Mouse (Mus musculus) skeletal muscle tissue, adult 2 months (tissue): ENCODE results near the gene Tmie.

Source experiments
- DNase-seq: peaks from one replicate; pipeline ENCODE4 v3.0.0-alpha.2; 2012; ENCODE audit warnings: low read depth, low spot score

The Tmie gene

GRCm38 (mm10) chr9:110890026-110890783 is 10.3 kb upstream of the Tmie start:
- no peak for DNase-seq

DNA sequence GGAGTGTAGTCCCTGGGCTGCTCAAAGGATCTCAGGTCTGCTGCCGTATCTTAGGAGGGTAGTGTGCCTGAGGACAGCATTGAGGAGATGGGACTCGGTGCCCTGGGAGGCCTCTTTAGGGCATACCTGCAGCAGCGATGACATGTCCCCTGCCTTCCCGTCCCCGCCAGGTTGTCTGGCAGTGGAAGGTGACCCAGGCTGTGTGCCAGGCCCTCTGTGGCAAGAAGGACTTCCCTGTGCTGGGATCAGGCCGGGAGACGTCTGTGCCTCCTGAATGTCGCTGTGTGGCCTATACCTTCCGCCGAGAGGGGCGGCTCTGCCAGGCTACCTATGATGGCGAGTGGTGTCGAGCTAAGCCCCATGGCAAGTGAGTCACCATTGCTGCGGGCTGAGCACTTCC is 9.0 kb upstream of the Tmie start:
- no peak for DNase-seq

DNA sequence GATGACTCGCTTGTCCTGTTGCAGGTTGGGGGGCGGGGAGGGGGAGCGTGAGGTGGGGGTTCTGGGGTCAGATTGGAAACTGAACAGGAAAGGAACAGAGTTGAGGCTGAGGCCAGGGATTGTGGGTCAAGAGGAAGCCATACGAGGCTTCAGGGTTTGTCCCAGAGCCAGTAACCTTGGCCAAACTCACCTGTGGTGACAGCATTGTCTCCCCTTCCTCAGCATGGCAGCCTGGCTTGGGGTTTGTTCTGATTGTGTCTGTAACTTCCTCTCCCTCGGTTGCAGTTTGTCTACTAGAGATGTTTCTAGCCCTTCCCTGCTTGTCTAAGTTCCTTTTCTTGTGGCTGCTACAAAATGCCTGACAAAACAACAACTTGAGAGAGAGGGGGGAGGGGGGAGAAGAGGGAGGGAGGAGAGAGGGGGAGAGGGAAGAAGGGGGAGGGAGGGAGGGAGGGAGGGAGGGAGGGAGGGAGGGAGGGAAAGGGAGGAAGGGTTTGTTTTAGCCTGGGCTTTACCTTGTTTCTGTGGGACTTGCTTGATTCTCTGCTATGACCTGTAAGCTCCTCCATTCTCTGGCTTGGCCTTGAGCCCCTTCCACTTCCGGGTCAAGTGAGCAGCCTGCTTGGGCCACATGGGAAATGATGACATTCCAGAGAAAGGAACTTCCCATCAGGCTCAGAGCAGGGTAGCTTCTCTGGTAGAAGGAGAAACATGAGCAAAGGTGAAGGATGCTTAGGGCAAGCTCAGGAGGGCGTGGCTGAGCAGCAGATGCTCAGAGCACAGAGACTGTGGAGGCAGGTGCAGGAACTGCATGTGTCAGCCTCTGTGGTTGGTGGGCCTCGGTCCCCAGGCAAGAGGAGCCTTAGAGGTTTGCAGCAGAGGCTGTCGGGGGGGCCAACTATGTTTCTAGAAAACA is 7.7 kb upstream of the Tmie start:
- no peak for DNase-seq

DNA sequence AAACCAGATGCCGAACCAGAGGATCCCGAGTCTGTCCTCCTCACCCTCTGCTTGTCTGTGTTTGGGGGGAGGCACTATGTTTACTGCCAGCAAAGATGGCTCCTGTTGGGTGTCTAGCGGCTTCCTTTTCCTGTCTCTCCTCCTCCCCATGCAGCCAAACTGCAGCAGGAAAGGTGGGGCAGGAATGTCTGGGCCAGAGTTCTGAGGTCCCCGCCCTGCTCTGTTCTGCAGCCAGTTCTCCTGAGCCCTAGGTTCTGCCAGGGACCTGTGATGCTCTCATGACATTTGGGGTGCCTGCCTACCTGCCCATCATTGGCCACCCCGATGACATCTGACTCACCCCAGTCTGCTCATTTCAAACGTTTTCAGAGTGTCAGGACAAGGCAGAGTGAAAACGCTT is 2.0 kb upstream of the Tmie start:
- DNase-seq: no peak

GRCm38 (mm10) chr9:110880772-110881171 is 859 bp upstream of the Tmie start:
- DNase-seq: no peak

DNA sequence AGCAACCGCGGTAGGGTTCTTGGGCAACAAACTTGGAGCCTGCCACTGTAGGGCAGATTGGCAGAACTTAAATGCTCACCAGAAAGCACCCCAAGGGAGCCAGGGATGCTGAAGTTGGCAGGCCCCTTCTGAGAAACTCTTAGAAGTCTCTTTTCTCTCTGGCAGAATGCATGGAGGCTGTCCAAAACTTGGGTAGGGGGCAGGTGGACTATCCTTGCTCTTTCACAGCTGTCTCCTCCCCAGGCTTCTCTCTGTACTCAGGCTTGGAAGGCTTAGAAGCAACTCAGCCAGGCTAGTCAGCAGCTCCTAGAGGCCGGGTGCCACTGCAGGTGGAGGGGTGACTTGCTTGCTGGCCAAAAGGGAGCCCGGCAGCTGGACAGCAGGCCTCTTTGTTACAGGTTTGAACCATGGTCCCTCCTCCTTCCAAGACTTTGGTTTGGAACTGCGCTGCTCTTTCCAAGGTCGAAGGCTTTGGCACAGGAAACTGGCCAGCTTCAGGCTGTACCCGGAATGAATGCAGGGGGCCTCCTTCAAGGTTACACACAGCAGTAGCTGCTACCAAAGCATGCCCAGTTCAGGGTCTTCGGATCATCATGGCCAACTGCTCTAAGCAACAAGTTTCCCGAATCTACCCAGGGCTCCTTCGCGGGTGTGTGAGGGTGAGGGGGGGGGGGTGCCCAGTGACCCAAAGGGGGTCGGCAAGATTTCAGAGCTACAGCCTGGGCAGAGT is 557 bp downstream of the Tmie start, which contains the start of gene Als2cl:
Gene Als2cl (plus strand): TSS at position 680 of the 730 bp plus-strand sequence.
- no peak for DNase-seq

- DNase-seq: peak; percentile 94
These were observed 2.0 kb downstream of the Tmie start for GRCm38 (mm10) chr9:110877888-110878287.

DNA sequence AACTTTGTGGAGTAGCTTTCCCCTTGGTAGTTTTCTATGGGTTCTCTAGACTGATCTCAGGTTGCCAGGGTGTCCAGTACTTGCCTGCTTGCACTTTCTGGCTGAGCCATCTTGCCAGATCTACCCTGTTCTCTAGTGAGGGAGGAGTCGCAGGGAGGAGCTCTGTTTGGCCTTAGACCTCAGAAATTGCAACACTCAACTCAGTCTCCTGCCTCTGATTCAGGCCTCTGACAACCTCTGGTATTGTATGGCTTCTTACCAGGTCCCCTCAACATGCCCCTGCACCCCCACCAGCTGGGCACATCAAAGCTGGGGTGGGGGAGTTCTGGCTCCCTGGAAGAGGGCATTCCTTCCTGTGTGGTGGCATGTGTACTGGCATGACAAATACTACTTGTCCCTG is 2.6 kb downstream of the Tmie start:
- peak; percentile 40 for DNase-seq

DNA sequence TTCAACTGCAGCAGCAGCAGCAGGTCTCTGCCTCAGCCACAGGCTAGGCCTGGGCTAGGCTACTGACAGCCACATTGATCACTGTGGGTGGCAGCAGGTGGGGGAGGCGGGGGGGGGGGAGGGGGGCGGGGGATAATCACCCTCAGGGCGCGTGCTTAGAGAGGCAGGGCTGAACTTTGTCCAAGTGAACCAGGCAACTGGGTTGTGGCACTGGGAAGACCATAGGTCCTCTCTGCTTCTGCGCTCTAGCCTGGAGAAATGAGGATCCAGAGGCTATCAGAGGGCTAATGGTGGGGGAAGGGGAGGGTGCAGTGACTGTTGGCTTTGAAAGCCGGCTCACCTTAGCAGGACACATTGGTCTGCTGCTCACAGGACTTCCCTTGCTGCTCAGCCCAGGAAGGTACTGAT is 4.6 kb downstream of the Tmie start:
- DNase-seq: no peak

DNA sequence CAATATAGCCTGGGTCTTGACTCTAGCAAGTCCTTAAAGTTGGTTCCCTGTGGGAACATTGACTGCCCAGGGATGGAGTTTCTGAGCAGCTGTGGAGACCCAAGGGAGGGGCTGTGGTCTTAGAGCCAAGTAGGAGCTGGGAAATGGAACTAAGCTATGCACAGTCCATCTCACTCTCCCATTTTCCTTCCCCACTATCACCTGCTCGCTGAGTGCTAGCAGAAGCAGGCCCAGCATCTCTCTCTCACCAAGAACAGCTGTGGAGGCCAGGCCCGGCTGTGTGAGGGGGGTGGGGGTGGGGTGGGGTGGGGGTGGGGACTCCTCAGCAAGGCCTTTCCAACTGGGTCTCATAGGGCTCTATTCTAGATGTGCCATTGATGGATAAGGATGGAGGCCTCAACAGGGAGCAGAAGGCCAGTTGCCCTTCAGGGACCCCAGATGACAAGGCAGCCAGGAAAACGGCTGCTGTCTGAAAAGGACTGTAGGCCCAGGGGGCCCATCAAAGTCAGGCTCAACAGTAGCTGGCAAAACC is 5.2 kb downstream of the Tmie start:
- DNase-seq: no peak

DNA sequence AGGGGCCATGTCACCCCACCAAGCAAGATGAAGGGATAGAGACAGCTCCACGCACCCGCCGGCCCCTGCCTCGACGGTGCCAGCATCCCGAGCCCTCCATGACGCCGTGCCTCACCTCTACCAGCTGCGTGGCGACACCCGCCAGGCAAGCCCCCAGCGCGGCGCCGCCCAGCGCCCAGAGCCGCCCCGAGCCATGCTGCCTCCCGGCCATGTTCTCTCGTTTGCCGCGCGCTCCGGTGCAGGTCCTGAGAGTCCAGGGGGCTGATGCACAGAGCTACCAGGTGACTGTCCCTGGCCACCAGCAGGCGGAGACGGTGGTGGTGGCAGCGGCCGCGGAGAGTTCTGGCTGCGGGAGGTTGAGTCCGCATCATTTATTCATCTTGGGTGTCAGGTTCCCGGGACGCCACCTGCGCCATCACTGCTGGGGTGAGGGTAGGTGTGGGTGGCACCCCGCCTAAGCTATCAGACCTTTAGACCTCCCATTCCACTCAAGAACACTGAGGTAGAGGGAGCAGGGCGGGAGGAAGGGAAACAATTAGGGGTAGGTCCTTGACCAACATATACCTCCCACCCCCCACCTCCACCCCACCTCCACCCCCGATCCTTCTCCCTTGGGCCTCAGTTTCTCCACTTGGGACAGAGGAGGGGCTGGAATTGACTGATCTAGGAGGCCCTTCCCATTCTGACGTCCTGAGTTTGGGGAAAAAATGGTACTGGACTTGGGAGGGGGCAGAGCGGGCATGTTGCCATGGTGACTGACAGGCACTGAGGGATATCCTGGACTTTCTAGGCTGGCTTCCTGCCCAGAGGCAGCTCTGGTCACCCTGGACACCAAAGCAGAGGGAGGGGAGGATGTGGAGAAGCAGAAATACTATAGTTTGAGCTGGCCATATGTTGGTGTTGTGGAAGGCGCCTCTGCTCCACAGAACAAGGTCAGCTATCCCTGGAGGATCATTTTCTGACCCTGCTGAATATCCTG is 5.9 kb downstream of the Tmie start:
- DNase-seq: no peak

GRCm38 (mm10) chr9:110871030-110871429 is 8.9 kb downstream of the Tmie start:
- DNase-seq: peak; percentile 60

DNA sequence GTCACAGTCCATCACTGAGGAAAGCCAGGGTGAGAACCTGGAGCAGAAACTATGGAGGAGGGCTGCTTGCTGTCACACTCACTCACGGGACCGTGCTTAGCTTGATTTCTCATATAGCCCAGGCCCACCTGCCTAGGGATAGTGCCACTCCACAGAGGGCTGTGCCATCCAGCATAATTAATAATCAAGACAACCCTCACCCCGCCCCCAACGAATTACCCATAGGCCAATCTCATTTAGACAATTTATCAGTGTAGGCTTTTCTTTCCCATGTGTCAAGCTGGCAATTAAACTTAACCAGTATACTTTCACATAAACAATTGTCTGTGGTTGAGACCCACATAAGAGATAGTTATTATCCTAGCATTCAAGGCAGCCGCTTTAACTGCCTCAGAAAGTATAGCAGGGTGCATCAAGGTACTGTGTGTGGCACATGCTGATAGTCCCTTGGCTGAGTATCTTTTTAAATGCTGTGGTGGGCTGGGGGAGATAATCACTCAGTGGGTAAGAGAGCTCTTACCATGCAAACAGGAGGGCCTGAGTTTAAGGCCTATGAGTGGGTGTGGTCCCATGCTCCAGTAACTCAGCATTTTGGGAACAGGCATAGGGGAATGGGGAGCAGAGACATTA is 20.8 kb downstream of the Tmie start:
- DNase-seq: no peak

DNA sequence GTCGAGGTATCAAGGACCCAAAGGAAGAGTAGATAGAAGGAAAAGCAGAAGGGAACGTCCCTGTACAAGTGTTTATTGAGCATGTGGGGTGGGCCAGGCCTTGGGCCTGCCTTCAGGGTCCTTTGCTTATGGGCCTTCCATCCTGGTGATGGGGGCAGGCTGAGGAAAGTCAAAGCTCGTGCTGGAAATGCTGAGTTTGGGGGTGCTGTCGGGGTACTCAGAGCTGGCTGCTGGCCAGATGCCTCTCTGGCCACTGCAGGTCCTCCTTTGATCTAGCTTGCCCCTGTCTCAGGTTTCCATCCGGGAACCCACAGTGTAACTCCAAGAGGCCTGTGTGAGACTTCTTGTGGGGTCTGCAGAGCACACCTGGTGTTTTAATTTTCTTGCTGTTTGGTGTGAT is 21.4 kb downstream of the Tmie start:
- no peak for DNase-seq

DNA sequence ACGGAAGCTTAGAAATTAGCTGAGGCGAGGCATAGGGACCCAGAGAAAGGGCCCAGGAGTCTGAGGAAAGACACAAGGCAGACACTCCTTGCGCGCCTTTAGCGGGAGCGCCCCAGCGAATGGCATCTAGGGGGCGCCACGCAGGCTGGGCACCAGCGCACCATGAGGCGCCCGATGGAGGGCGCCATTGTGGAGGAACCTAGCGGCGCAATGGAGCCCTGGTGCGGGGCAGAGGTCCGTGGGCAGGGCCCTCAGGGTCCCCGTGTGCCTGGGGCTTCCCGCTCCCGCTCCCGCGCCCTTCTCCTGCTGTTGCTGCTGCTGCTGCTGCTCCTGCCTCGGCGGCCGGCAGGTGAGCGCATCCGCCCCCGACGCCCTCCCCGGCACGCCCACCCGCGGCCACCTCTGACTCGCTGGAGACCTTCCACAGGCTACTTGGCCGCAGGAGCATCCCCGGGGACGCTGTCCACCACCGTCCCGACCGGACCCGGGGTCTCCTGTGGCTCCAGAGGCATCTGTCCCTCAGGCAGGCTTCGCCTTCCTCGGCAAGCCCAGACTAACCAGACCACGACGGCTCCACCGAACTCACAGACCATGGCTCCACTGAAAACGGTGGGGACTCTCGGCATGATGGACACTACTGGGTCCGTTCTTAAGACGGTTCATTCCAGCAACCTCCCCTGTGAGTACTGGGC is 22.0 kb downstream of the Tmie start, which contains the start of gene Prss50:
Gene Prss50 (plus strand): TSS at position 187 of the 692 bp plus-strand sequence.
- no peak for DNase-seq

GRCm38 (mm10) chr9:110856920-110857319 is 23.0 kb downstream of the Tmie start:
- no peak for DNase-seq

DNA sequence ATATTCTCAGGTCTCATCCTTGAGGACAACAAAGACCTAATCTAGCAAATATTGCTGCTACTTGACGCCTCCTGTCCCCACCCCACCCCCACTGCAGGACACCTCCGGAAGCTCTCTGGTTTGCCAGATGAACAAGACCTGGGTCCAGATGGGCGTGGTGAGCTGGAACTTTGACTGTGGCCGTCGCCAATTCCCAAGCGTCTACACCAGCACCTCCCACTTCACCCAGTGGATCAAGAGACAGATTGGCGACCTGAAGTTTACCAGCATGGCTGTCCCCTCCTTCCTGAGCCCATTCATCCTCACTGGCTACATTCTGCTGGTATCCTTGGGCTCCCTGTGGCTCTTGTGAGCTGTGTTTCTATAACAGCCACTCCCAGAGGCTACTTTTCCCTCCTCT is 24.0 kb downstream of the Tmie start:
- DNase-seq: no peak

GRCm38 (mm10) chr9:110849162-110849561 is 30.8 kb downstream of the Tmie start:
- no peak for DNase-seq

DNA sequence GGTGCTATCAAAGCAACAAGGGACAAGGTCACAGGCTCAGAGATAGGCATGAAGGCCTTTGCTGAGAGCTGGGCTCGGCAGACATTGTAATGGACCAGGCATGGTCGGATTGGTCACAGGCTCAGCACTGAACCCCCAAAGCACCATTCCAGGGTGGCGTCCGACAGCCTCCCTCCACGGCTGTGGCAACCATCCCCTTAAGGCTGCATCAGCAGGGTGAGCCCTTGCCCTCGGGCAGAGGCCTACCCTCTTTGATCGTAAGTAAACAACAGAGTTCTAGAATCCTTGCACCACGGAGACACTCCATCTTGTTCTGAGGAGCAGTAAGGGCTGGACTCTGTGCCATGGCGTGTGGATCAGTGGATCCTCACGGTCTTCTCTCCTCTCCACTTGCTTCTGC is 35.7 kb downstream of the Tmie start, which contains the start of gene Prss46:
Gene Prss46 (plus strand): TSS at position 301 of the 400 bp plus-strand sequence.
- DNase-seq: no peak
